Mouse (Mus musculus) embryonic facial prominence, embryonic 14.5 days (tissue): ENCODE measurements around the gene Ccdc148. TPM values are rescaled to one million over a fixed set of nuclear protein-coding genes. Genes with fewer than 3 reads are reported as not detected.

Source experiments
- ATAC-seq: fragments of 200-750 bp; cut with Nextera tagmentation; 2 replicates; pipeline ENCODE4 v1.8.0; 2017; ENCODE audit warnings: low read depth, moderate number of reproducible peaks, moderate TSS enrichment
- DNase-seq: peaks from one replicate; pipeline ENCODE4 v3.0.0-alpha.2; 2015; ENCODE audit warnings: low spot score
- H3K27ac ChIP-seq: fragments of 300-500 bp; sonication (generic); replicated peaks from 2 replicates; pipeline ENCODE4 v1.5.1; 2014; ENCODE audit warnings: low read depth, mild to moderate bottlenecking, low read length, moderate library complexity
- H3K27me3 ChIP-seq: fragments of 300-500 bp; sonication (generic); replicated peaks from 2 replicates; pipeline ENCODE4 v1.6.1; 2014; ENCODE audit warnings: low read length; ENCODE audit not compliant: control insufficient read depth, insufficient read depth
- H3K36me3 ChIP-seq: fragments of 300-500 bp; sonication (generic); 2 replicates; pipeline ENCODE4 v1.6.1; 2014; ENCODE audit warnings: low read length, mixed read lengths; ENCODE audit not compliant: control insufficient read depth, insufficient read depth
- H3K4me1 ChIP-seq: fragments of 300-500 bp; sonication (generic); 2 replicates; pipeline ENCODE4 v1.6.1; 2014; ENCODE audit warnings: antibody characterized with exemption, low read length; ENCODE audit not compliant: control insufficient read depth, insufficient read depth
- H3K4me2 ChIP-seq: fragments of 300-500 bp; sonication (generic); 2 replicates; pipeline ENCODE4 v1.6.1; 2014; ENCODE audit warnings: low read depth, mild to moderate bottlenecking, low read length, moderate library complexity, mixed read lengths
- H3K4me3 ChIP-seq: fragments of 300-500 bp; sonication (generic); 2 replicates; pipeline ENCODE4 v1.5.1; 2014; ENCODE audit warnings: low read depth, mild to moderate bottlenecking, low read length
- H3K9ac ChIP-seq: fragments of 300-500 bp; sonication (generic); 2 replicates; pipeline ENCODE4 v1.6.1; 2014; ENCODE audit warnings: low read depth, mild to moderate bottlenecking, low read length, moderate library complexity, mixed read lengths
- H3K9me3 ChIP-seq: fragments of 300-500 bp; sonication (generic); 2 replicates; pipeline ENCODE4 v1.6.1; 2016; ENCODE audit warnings: low read length; ENCODE audit not compliant: control insufficient read depth
- WGBS: fragments of 180-500 bp; shearing (Covaris S2); extraction: QIAGEN DNeasy Blood & Tissue Kit; methylation state at CpG from one replicate; pipeline ENCODE4 v1.1.7; 2014; 5-methylcytosine and 5-hydroxymethylcytosine counted together
- polyA plus RNA-seq: library from polyadenylated mRNA; unstranded; fragments of >200 nt; fragmentation: Nextera tagmentation; extraction: Ambion mirVana; gene quantifications from 2 replicates; pipeline ENCODE4 v1.2.1, GENCODE M21; 2014

The Ccdc148 gene
- polyA plus RNA-seq, 1 experiment from 2014 or later: 0.85 TPM

DNA sequence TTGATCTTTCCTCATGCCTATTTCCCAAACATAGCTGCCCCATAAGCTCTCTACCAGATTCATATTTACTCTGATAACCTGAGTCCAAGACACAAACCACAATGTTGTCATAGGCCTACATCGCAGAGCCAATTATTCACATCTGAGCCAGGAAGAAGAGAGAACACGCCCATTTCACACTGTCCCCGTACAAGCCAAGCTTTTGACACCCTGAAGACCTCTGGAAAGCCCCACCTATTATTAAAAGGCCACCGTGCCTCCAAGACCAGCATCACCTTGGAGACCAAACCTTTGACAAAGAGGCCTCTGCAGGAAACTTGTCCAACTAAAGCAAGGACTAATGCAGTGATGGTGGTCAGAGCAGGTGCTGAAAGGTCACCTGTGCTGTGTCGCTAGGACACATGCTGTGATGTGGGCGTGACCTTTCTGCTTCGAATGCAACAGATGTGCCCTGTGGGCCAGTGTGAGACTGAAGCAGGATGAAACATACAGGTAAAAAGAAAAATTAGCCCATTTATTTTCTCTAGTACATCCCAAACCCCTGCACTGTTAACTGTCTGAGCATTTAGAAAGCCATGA lies 106.9 kb downstream of the Ccdc148 start:
- Histone ChIP-seq H3K27me3 (no peaks in the 10 kb centered on the region), H3K27ac (no peak overlapping the region), H3K4me2 (no peak overlapping the region), H3K9me3 (0 out of 2 replicates have a peak, but pooled peaks cover 3% of the 10 kb centered on the region), H3K4me3 (no peak overlapping the region), H3K9ac (no peak overlapping the region), H3K36me3 (no peaks in the 10 kb centered on the region), H3K4me1 (no peaks in the 10 kb centered on the region)
- ATAC-seq (no peak), DNase-seq (no peak)
- WGBS: 54% methylated on average over 7 of the region's 7 CpGs

DNA sequence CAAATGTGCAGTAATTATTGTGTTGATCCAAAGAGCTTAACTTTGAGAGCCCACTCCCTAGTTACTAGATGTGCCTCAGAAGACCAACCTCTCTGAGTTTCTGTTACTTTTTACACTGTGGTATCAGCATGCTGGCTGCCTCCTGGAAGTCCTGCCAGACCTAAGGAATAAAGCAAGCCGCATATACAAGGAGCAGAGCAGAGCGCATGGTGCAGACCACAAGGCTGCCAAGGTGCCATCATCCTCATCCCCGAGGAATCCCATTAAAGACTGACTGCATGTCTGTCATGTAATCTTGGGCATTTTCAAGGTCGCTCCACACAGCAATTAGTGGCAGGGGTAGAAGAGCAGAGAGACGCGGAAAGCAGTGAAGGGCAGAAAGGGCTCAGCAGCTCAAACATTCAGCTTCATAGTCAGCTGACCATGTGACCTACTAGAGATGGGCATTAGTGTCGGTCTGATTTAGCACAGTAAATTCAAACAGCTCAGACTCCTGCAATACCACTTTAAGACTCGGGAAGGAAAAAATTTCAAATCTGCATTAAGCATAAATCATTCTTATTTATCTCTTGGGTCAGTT lies 110.1 kb downstream of the Ccdc148 start:
- no peak for DNase-seq

DNA sequence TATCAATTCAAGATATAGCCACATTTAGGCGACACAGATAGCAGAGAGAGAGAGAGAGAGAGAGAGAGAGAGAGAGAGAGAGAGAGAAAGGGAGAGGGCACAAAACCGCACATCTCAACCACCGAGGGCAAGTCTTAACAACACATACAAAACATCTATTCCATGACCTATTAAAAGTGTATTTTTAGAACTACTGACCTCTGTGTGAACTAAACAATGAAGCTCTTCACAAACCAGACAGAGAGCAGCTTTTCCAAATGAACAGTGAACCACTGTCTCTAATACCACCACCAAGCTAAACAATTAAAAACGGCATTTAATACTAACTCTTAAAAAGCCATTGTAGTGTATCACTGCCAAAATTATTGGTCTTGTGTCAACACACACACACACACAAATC lies 110.8 kb downstream of the Ccdc148 start:
- Histone ChIP-seq H3K27me3 (no peaks in the 10 kb centered on the region), H3K9ac (no peak overlapping the region), H3K4me1 (no peaks in the 10 kb centered on the region), H3K27ac (no peak overlapping the region), H3K4me2 (no peak overlapping the region), H3K4me3 (no peak overlapping the region), H3K36me3 (no peaks in the 10 kb centered on the region), H3K9me3 (0 out of 2 replicates have a peak, but pooled peaks cover 3% of the 10 kb centered on the region)
- no peak for DNase-seq
- WGBS: 29% methylated on average over 4 of the region's 4 CpGs
- no peak for ATAC-seq

More for the DNA sequence above, 110.1 kb downstream of the Ccdc148 start:
- Histone ChIP-seq H3K9me3 (0 out of 2 replicates have a peak, but pooled peaks cover 3% of the 10 kb centered on the region), H3K4me3 (no peak overlapping the region), H3K36me3 (no peaks in the 10 kb centered on the region), H3K4me1 (no peaks in the 10 kb centered on the region), H3K27me3 (no peaks in the 10 kb centered on the region), H3K4me2 (no peak overlapping the region), H3K9ac (no peak overlapping the region), H3K27ac (no peak overlapping the region)
- no peak for ATAC-seq
- 63% methylated on average over 8 of the region's 8 CpGs for WGBS

DNA sequence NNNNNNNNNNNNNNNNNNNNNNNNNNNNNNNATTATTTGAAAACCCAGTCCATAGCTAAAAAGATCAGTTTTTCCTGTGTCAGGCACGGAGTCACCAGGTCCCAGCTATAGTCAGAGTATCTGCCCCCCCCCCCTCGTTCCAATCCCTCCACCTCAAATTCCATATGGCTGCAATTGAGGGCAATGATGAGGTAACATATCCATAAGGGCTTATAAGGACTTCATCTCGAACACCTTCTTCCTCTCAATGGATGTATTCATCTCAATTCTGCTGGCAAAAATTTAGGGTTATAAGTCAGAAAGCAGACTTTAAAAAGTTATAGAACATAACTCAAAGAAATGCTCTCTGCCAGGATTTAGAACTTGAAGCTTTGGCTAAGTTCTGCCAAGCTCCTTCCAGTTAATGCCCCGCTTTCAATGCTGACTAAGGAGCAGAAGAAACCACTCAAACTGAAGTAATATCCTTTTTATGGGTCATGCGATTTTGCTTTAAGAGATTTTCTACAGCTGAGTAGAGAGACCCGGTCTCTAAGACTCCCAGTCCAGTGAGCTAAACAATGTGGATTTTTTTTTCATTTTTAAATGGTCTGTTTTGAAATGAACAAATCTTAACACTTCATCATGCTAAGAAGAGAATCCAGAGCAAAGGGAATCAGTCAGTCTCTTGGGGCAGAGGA lies 111.6 kb downstream of the Ccdc148 start:
- no peaks in the 10 kb centered on the region for H3K36me3 ChIP-seq
- H3K4me2 ChIP-seq: no peak overlapping the region
- 0 out of 2 replicates have a peak, but pooled peaks cover 3% of the 10 kb centered on the region for H3K9me3 ChIP-seq
- H3K27ac ChIP-seq: no peak overlapping the region
- no peak overlapping the region for H3K9ac ChIP-seq
- no peaks in the 10 kb centered on the region for H3K27me3 ChIP-seq
- H3K4me1 ChIP-seq: 0 out of 2 replicates have a peak, but pooled peaks cover under 1% of the 10 kb centered on the region
- DNase-seq (peak; percentile 31), ATAC-seq (no peak)
- no peak overlapping the region for H3K4me3 ChIP-seq
- 56% methylated on average over 6 of the region's 6 CpGs for WGBS

DNA sequence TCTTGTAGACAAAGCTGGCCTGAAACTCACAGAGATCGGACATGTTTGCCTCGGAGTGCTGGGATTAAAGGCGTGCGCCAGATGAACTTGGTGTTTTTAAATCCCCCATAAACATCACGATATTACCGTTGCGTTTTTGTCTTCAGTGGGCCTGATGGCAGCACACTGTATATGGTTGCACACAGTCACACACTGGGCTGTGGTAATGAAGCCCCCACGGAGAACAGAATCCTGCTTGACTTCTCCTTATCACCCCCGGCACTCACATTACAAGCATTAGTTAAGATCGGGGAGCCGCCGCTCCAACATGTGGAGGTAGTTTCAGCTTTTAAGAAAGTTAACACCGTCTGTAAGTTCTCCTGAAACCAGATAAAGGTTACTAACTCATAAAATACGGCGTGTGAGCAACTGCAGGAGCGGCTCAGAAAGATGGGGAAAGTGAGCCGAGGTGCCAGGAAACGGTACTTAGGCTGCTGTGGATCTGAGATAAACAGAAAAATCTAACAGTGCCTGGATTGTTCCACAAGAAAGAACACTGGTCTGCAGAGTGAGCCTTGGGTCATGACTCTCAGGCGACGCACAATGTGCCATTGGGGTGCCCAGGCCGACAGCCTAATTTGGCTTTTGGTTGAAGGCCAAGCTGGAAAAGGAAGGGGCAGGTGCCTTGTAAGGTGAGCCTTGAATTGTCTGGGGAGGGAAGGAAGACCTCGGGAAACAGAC lies 117.0 kb downstream of the Ccdc148 start:
- H3K9ac ChIP-seq: no peak overlapping the region
- H3K9me3 ChIP-seq: no peaks in the 10 kb centered on the region
- ATAC-seq: peak; percentile 22; the same call in 1 of the 2 replicates
- WGBS: 39% methylated on average over 22 of the region's 22 CpGs
- no peaks in the 10 kb centered on the region for H3K27me3 ChIP-seq
- no peak overlapping the region for H3K27ac ChIP-seq
- 0 out of 2 replicates have a peak, but pooled peaks cover 8% of the 10 kb centered on the region for H3K4me1 ChIP-seq
- H3K4me3 ChIP-seq: no peak overlapping the region
- no peak for DNase-seq
- no peaks in the 10 kb centered on the region for H3K36me3 ChIP-seq
- peak overlapping the region; percentile 37; the same call in 1 of the 2 replicates for H3K4me2 ChIP-seq

DNA sequence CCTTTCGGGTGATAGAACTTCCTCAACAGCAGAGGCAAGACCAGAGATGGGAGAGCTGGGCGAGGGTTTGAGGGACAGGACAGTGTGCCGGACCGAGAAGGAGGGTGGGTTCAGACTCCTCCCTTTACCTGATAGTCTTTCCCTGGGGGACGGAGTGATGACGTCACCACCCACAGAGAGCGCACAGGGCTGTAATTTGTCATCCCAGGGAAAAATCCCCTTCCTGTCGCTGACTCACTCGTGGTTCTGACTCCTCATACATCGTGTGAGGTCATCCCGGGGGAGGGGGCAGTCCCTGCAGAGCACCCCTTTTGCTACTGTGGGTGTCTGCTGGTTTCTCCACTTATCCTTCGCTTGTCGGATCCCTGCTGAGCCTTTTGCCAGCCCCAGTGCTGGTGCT lies 117.9 kb downstream of the Ccdc148 start:
- H3K36me3 ChIP-seq: no peaks in the 10 kb centered on the region
- no peak for DNase-seq
- no peak; the same call in 1 of the 2 replicates for ATAC-seq
- H3K4me1 ChIP-seq: 0 out of 2 replicates have a peak, but pooled peaks cover 8% of the 10 kb centered on the region
- H3K4me2 ChIP-seq: no peak overlapping the region
- no peak overlapping the region for H3K4me3 ChIP-seq
- H3K27me3 ChIP-seq: no peaks in the 10 kb centered on the region
- H3K9me3 ChIP-seq: no peaks in the 10 kb centered on the region
- no peak overlapping the region for H3K9ac ChIP-seq
- 49% methylated on average over 13 of the region's 13 CpGs for WGBS
- H3K27ac ChIP-seq: no peak overlapping the region

DNA sequence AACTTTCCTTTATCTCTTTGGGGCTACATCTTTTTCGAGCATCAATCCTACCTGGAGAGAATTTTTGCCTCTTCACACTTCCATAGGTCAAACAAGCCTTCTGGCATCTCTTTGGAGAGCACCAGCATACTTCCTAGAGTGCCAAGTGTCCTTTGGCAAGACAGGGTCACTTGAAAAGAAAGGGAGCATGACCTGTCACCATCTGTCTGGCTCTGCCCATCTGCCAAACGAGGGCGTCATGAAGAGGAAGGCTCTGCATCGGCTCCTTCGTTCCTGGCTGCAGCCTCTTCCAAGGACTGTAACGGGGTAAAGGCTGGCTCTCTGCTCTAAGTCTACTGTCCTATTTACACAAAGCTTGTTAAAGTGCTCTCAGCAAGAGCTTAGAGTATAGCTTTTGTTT lies 124.0 kb downstream of the Ccdc148 start:
- ATAC-seq (no peak), DNase-seq (no peak)
- H3K27me3 ChIP-seq: no peaks in the 10 kb centered on the region
- no peak overlapping the region for H3K4me2 ChIP-seq
- H3K9ac ChIP-seq: no peak overlapping the region
- no peaks in the 10 kb centered on the region for H3K4me1 ChIP-seq
- H3K9me3 ChIP-seq: no peaks in the 10 kb centered on the region
- no peaks in the 10 kb centered on the region for H3K36me3 ChIP-seq
- H3K4me3 ChIP-seq: no peak overlapping the region
- 67% methylated on average over 6 of the region's 6 CpGs for WGBS
- no peak overlapping the region for H3K27ac ChIP-seq

DNA sequence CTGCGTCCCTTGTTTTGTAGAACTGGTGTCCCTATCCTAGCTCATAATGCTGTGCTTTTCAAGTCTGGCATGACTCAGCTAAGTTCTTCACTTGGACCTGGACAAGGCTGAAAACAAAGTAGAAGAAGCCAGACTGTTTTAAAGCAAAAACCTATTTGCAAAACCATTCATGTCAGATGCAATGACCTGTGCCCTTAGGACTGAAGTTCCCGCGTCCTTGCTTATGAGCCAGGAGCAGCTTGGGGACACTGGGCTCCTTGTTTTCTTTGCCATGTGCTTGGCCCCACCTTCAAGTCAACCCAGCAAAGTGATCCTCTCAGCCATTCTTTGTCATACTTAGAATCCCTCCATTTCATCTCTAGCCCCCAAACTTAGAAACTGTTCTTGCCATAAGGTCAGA lies 125.3 kb downstream of the Ccdc148 start:
- no peak overlapping the region for H3K4me2 ChIP-seq
- no peaks in the 10 kb centered on the region for H3K9me3 ChIP-seq
- no peaks in the 10 kb centered on the region for H3K27me3 ChIP-seq
- H3K36me3 ChIP-seq: no peaks in the 10 kb centered on the region
- 51% methylated on average over 3 of the region's 3 CpGs for WGBS
- no peak overlapping the region for H3K4me3 ChIP-seq
- no peak overlapping the region for H3K9ac ChIP-seq
- DNase-seq (no peak), ATAC-seq (no peak)
- H3K27ac ChIP-seq: no peak overlapping the region
- H3K4me1 ChIP-seq: no peaks in the 10 kb centered on the region
